Mouse (Mus musculus) kidney, embryonic 16.5 days (tissue): ENCODE results near the gene Vps37c. TPM values are rescaled to one million over a fixed set of nuclear protein-coding genes. Genes with fewer than 3 reads are reported as not detected.

Experiments
- ATAC-seq: fragments of 200-750 bp; cut with Nextera tagmentation; 2 replicates; pipeline ENCODE4 v1.8.0; 2017; ENCODE audit warnings: moderate TSS enrichment; ENCODE audit not compliant: low FRiP score, low TSS enrichment
- H3K27ac ChIP-seq: fragments of 300-500 bp; sonication (generic); 2 replicates; pipeline ENCODE4 v1.5.1; 2014; ENCODE audit warnings: low read length
- H3K27me3 ChIP-seq: fragments of 300-500 bp; sonication (generic); 2 replicates; pipeline ENCODE4 v1.6.1; 2014; ENCODE audit warnings: low read length, control low read depth, mixed read lengths; ENCODE audit not compliant: insufficient read depth
- H3K36me3 ChIP-seq: fragments of 300-500 bp; sonication (generic); 2 replicates; pipeline ENCODE4 v1.6.1; 2014; ENCODE audit warnings: low read length, control low read depth, mixed read lengths; ENCODE audit not compliant: insufficient read depth
- H3K4me1 ChIP-seq: fragments of 300-500 bp; sonication (generic); 2 replicates; pipeline ENCODE4 v1.6.1; 2014; ENCODE audit warnings: low read length, control low read depth, mixed read lengths; ENCODE audit not compliant: insufficient read depth
- H3K4me2 ChIP-seq: fragments of 300-500 bp; sonication (generic); replicated peaks from 2 replicates; pipeline ENCODE4 v1.6.1; 2014; ENCODE audit warnings: low read depth, low read length
- H3K4me3 ChIP-seq: fragments of 300-500 bp; sonication (generic); 2 replicates; pipeline ENCODE4 v1.5.1; 2014; ENCODE audit warnings: mild to moderate bottlenecking, low read length
- H3K9ac ChIP-seq: fragments of 300-500 bp; sonication (generic); replicated peaks from 2 replicates; pipeline ENCODE4 v1.6.1; 2014; ENCODE audit warnings: low read length
- H3K9me3 ChIP-seq: fragments of 300-500 bp; sonication (generic); 2 replicates; pipeline ENCODE4 v1.6.1; 2016; ENCODE audit warnings: low read length, control low read depth
- WGBS: fragments of 180-500 bp; shearing (Covaris S2); extraction: QIAGEN DNeasy Blood & Tissue Kit; methylation state at CpG from one replicate; pipeline ENCODE4 v1.1.7; 2014; 5-methylcytosine and 5-hydroxymethylcytosine counted together
- polyA plus RNA-seq: library from polyadenylated mRNA; unstranded; fragments of >200 nt; fragmentation: Nextera tagmentation; extraction: Ambion mirVana; gene quantifications from 2 replicates; pipeline ENCODE4 v1.2.1, GENCODE M21; 2015

The Vps37c gene
- polyA plus RNA-seq, 1 experiment from 2014 or later, result 37.6 TPM

GRCm38 (mm10) chr19:10734554-10734953 is 46.0 kb downstream of the Vps37c start:
- Histone ChIP-seq H3K27ac (no peak overlapping the region), H3K9ac (no peak overlapping the region), H3K4me1 (no peaks in the 10 kb centered on the region), H3K27me3 (no peaks in the 10 kb centered on the region), H3K4me2 (no peak overlapping the region), H3K9me3 (no peaks in the 10 kb centered on the region), H3K36me3 (no peaks in the 10 kb centered on the region), H3K4me3 (no peak overlapping the region)
- WGBS, result 86% methylated on average over 7 of the region's 7 CpGs
- no peak for ATAC-seq

- no peaks in the 10 kb centered on the region for H3K36me3 ChIP-seq
- no peak overlapping the region for H3K4me3 ChIP-seq
- no peaks in the 10 kb centered on the region for H3K9me3 ChIP-seq
- H3K4me2 ChIP-seq, result no peak overlapping the region
- WGBS, result 89% methylated on average over 3 of the region's 3 CpGs
- no peaks in the 10 kb centered on the region for H3K4me1 ChIP-seq
- ATAC-seq, result no peak
- H3K27ac ChIP-seq, result no peak overlapping the region
- no peaks in the 10 kb centered on the region for H3K27me3 ChIP-seq
- no peak overlapping the region for H3K9ac ChIP-seq
Measured at GRCm38 (mm10) chr19:10735061-10735460, 46.5 kb downstream of the Vps37c start.

DNA sequence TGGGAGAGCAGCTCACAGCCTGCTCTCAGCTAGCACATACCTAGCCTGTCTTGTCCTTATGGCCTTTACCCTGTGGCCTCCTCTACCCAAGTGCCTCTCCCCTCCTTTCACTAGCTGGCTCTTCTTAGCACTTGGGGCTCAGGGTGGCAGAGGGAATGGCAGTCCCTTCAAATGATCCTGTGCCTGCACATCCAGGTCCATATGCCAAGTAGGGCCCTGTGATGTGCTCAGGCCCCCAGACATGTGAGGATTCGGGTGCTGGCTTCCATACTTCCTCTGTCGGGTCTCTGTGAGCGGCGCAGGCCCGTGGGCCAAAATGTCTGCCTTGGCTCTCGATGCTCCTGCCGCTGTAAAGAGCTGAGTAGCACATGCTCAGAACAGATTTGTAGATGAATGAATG is 47.3 kb downstream of the Vps37c start:
- Histone ChIP-seq H3K4me1 (0 out of 2 replicates have a peak, but pooled peaks cover 3% of the 10 kb centered on the region), H3K4me2 (no peak overlapping the region), H3K27ac (no peak overlapping the region), H3K36me3 (no peaks in the 10 kb centered on the region), H3K27me3 (no peaks in the 10 kb centered on the region), H3K9ac (no peak overlapping the region), H3K9me3 (no peaks in the 10 kb centered on the region), H3K4me3 (no peak overlapping the region)
- WGBS, result 100% methylated on average over 7 of the region's 7 CpGs
- ATAC-seq, result no peak

DNA sequence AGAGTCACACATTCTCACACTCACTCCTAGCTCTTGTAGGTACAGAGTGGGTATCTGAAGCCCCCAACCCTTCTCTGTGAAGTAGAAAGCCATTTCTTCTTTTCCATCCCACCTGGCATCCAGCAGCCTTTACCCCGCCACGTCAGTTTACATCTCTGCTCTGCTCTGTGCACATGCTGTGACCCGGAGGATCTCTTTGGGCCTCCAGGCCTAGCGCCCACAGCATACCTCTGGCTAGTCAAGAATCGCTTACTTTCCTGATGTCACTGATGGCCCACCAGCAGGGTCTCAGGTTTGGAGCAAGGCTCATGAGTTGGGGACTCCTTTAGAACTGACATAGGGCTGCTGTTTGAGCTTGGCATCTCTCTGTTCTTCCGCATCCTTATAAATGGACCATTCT is 49.5 kb downstream of the Vps37c start:
- Histone ChIP-seq H3K27ac (no peak overlapping the region), H3K4me1 (0 out of 2 replicates have a peak, but pooled peaks cover 12% of the 10 kb centered on the region), H3K4me3 (no peak overlapping the region), H3K9ac (no peak overlapping the region), H3K4me2 (no peak overlapping the region), H3K27me3 (no peaks in the 10 kb centered on the region), H3K36me3 (no peaks in the 10 kb centered on the region), H3K9me3 (no peaks in the 10 kb centered on the region)
- 86% methylated on average over 6 of the region's 6 CpGs for WGBS
- ATAC-seq, result no peak

DNA sequence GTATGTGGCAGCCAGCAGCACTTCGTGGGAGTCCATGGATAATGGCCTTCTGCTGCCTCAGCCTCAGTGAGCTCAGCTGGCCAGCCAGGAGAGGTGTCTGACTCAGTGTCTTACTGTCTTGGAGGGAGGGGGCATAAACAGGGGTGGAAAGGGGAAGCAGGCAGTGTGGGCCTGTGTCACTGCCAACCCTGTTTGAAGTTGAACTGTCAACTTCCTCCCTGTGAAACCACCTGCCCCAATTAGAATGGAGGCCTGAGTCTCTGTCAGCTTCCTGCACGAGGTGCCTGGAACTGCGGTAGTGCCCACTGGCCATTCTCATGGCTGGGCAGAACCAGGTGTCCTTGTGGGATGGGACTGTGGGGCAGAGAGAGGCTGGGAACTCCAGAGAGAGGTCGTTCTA is 50.3 kb downstream of the Vps37c start, which contains the start of gene Cd5:
TSS of gene Cd5 (minus strand) at position 192 of the 400 bp plus-strand sequence.
- Histone ChIP-seq H3K9ac (no peak within 1 kb of the TSS), H3K4me1 (0 out of 2 replicates have a peak, but pooled peaks cover 12% of the 10 kb centered on the region), H3K4me2 (no peak within 1 kb of the TSS), H3K27ac (no peak within 1 kb of the TSS), H3K27me3 (no peaks in the 10 kb centered on the region), H3K36me3 (no peaks in the 10 kb centered on the region), H3K9me3 (no peaks in the 10 kb centered on the region), H3K4me3 (no peak within 1 kb of the TSS)
- ATAC-seq, result no peak
- WGBS, result 64% methylated on average over 4 of the region's 4 CpGs

- ATAC-seq, result no peak
- H3K9me3 ChIP-seq, result no peaks in the 10 kb centered on the region
Measured at GRCm38 (mm10) chr19:10739916-10740315, 51.4 kb downstream of the Vps37c start.

DNA sequence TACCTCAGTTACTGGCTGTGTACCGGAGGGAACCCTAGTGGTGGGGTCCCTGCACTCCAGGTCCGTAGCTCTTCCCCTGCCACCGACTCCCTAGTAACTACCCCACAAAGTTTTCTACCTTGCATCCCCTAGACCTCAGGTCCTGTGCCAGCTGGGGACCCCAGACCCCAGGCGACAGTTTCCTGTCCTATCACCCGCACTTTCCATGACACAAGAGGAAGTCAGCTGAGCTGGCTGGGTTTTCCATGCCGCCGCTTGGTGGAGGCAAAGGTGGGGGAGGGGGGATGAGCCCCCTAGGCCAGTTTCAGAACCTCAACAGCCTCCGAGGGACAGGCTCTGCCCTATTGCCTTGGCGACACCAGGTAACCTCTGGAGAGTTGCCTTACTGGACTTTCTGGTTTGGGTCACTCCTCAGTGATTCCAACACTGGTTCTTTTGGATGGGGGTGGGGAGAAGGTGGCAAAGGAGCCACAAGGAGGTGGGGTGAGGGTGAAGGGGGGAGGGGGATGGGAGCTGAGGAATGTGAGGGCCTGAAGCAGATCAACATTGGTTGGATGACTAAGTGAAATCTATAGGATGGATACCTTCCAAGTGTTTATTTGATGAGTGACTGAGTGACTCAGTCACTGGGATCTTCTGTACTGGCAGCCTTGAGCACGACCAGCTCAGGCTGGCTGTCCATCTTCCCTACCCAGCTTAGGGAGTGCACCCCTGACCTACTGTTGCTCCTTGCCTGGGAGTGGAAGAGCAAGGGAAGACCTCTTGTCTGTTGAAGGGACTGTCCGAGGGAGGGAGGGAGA is 52.3 kb downstream of the Vps37c start:
- no peak overlapping the region for H3K4me3 ChIP-seq
- H3K36me3 ChIP-seq, result no peaks in the 10 kb centered on the region
- H3K27me3 ChIP-seq, result no peaks in the 10 kb centered on the region
- no peak overlapping the region for H3K9ac ChIP-seq
- no peaks in the 10 kb centered on the region for H3K9me3 ChIP-seq
- H3K27ac ChIP-seq, result peak overlapping the region; percentile 84
- 0 out of 2 replicates have a peak, but pooled peaks cover 12% of the 10 kb centered on the region for H3K4me1 ChIP-seq
- peak; percentile 94 for ATAC-seq
- WGBS, result 33% methylated on average over 11 of the region's 11 CpGs
- H3K4me2 ChIP-seq, result peak overlapping the region; percentile 23; the same call in 1 of the 2 replicates

More at GRCm38 (mm10) chr19:10739916-10740315, 51.4 kb downstream of the Vps37c start:
- H3K4me3 ChIP-seq, result no peak overlapping the region
- H3K36me3 ChIP-seq, result no peaks in the 10 kb centered on the region
- WGBS, result 96% methylated on average over 4 of the region's 4 CpGs
- H3K4me2 ChIP-seq, result no peak overlapping the region
- no peak overlapping the region for H3K27ac ChIP-seq
- no peaks in the 10 kb centered on the region for H3K27me3 ChIP-seq
- H3K9ac ChIP-seq, result no peak overlapping the region
- 0 out of 2 replicates have a peak, but pooled peaks cover 12% of the 10 kb centered on the region for H3K4me1 ChIP-seq

GRCm38 (mm10) chr19:10742145-10742544 is 53.6 kb downstream of the Vps37c start:
- no peak overlapping the region for H3K27ac ChIP-seq
- no peaks in the 10 kb centered on the region for H3K36me3 ChIP-seq
- no peak for ATAC-seq
- no peak overlapping the region for H3K4me3 ChIP-seq
- 0 out of 2 replicates have a peak, but pooled peaks cover 12% of the 10 kb centered on the region for H3K4me1 ChIP-seq
- no peaks in the 10 kb centered on the region for H3K27me3 ChIP-seq
- H3K9me3 ChIP-seq, result no peaks in the 10 kb centered on the region
- no peak overlapping the region for H3K4me2 ChIP-seq
- WGBS, result 83% methylated on average over 6 of the region's 6 CpGs
- H3K9ac ChIP-seq, result no peak overlapping the region

GRCm38 (mm10) chr19:10742565-10742964 is 54.0 kb downstream of the Vps37c start:
- no peaks in the 10 kb centered on the region for H3K27me3 ChIP-seq
- no peaks in the 10 kb centered on the region for H3K9me3 ChIP-seq
- no peak for ATAC-seq
- H3K4me2 ChIP-seq, result no peak overlapping the region
- H3K36me3 ChIP-seq, result no peaks in the 10 kb centered on the region
- H3K27ac ChIP-seq, result no peak overlapping the region
- H3K4me1 ChIP-seq, result 0 out of 2 replicates have a peak, but pooled peaks cover 12% of the 10 kb centered on the region
- 57% methylated on average over 3 of the region's 3 CpGs for WGBS
- H3K9ac ChIP-seq, result no peak overlapping the region
- H3K4me3 ChIP-seq, result no peak overlapping the region

DNA sequence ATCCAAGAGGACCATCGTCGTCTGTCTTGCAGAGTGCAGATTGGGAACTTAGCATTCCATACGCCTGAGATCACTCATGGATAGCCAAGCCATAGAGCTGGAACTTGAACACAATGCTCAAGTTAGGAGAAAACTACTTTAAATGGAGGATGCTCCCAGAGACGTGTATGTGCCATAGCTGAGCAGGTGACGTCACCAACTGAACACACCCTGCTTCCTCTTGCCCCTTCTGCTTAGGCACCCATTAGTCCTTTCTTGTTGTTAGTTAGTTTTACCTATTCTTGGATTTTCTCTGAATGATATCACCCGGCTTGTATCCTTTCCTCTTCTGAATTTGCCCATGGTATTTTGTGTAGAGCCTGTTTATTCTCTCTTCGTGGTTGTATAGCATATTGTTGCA is 58.6 kb downstream of the Vps37c start:
- Histone ChIP-seq H3K4me3 (no peak overlapping the region), H3K4me1 (no peaks in the 10 kb centered on the region), H3K4me2 (no peak overlapping the region), H3K9me3 (no peaks in the 10 kb centered on the region), H3K36me3 (no peaks in the 10 kb centered on the region), H3K27me3 (no peaks in the 10 kb centered on the region), H3K27ac (no peak overlapping the region), H3K9ac (no peak overlapping the region)
- ATAC-seq, result no peak
- 85% methylated on average over 7 of the region's 7 CpGs for WGBS
